Mouse (Mus musculus): ENCODE measurements around the gene Gata5. TPM values are rescaled to one million over a fixed set of nuclear protein-coding genes. Genes with fewer than 3 reads are reported as not detected.

The Gata5 gene
- not detected in 2 replicates for total RNA-seq (2015; ENCODE audit: low replicate concordance)
- not detected in 2 replicates for total RNA-seq (2017; ENCODE audit: low replicate concordance)

DNA sequence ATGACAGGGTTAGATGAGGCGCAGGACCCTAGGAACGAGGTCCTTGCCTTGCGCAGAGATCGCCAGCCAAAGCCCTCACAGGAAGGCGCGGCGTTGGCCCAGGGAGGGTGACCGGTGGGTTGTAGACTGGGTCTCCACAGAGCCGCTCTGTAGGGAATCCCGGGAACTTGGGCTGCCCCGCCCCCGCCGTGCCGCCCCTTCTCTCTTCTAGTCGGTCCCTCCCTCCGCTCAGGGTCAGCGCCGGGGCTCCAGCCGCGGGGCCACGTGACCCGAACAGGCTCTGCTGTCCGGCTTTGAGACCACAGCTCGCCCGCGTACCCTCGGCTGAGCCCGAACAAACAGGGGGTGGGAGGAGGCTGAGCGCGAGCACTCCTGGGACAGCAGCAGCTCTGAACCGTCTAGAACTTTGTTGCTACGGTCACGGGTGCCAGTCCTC is at the start of gene Gata5:
Gene Gata5 (minus strand): TSS at position 149 of the 436 bp plus-strand sequence.
- ATAC-seq (replicated peaks; ENCODE audit: low FRiP score, poor library complexity, severe bottlenecking): no peak

DNA sequence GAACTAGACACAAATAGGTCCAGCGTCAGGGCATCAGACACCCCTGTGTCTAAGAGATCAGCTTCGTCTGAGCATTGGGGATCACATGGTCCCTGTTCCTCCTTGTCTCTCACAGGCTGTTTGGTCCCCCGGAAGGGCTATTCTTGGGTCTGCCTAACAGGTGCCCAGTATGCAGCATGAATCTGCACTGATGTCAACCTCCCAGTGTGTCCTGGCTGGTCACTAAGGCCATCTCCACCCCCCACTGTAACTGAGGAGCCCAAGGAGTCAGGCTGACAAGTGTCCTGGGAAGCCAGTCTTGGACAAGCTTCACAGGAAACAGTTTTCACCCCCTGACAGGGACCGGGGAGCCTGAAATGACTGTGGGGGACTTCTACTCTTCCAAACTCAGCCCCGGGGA is 42.2 kb upstream of the Gata5 start:
- no peak for ATAC-seq (replicated peaks; ENCODE audit: low FRiP score, poor library complexity, severe bottlenecking)

DNA sequence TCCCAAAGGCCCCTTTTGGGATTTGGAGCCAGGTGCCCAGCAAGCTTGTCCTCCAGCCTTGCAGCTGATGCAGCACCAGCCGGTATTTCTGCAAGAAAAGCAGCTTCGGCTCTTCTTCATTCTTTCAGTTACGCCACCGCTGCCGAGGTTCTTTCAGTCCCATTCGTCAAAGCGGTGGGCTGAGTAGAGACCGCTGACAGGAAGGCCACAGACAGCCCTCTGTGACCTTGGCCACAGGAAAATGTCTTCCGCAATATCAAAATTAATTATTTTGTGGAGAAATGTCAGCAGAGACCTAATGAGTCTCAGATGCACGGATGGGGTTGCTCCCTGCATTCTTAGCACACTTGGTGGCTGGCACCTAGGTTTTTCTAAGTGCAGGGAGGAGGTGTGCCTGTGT is 38.8 kb upstream of the Gata5 start:
- ATAC-seq (replicated peaks; ENCODE audit: low FRiP score, poor library complexity, severe bottlenecking): no peak

DNA sequence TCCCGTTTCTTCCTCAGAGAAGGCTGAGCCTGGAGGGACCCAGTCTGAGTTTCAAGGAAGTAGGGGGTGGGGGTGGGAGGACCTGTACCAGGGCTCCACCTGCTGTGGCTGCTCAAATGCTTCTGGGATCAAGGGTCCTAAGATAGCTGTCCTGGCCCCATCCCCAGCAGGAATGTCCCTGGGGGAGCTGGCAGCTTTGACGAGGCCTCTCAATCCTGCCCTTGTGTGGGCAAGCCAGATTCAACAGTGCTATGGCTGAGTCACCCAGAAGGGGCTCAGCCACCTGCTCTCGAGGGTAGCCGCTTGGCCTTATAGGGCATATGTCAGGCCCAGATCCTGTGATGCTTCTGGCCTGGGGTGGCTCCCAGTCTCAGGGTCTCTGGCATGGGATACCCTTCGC is 33.9 kb upstream of the Gata5 start:
- no peak for ATAC-seq (replicated peaks; ENCODE audit: low FRiP score, poor library complexity, severe bottlenecking)

DNA sequence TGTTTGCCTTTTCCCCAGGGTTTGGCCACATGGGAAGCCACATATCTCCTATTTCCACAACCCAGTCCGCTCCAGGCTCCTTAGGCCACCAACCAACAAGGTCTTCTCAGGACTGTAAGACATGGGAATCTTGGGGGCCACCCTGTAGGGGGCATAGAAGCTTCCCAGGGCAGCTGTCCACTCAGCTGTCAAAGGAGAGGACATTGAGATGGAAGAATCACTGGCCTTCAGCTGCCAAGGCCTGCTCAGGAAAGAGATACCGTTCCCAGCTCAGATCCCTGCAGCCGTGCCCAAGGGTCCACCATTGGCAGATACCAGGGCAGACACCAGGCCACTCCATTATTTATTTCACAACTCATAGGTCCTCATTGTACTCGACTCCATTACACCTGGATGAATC is 32.9 kb upstream of the Gata5 start:
- ATAC-seq (replicated peaks; ENCODE audit: low FRiP score, poor library complexity, severe bottlenecking): no peak

GRCm38 (mm10) chr2:180363434-180363720 is 28.9 kb upstream of the Gata5 start:
- ATAC-seq (replicated peaks; ENCODE audit: low FRiP score, poor library complexity, severe bottlenecking): no peak

- ATAC-seq (replicated peaks; ENCODE audit: low FRiP score, poor library complexity, severe bottlenecking): no peak
Measured at GRCm38 (mm10) chr2:180362585-180363433, 28.3 kb upstream of the Gata5 start.

- no peak for ATAC-seq (replicated peaks; ENCODE audit: low FRiP score, poor library complexity, severe bottlenecking)
Measured at GRCm38 (mm10) chr2:180359062-180359461, 24.6 kb upstream of the Gata5 start.

GRCm38 (mm10) chr2:180353338-180353737 is 18.8 kb upstream of the Gata5 start:
- ATAC-seq (replicated peaks; ENCODE audit: low FRiP score, poor library complexity, severe bottlenecking): no peak

- no peak for ATAC-seq (replicated peaks; ENCODE audit: low FRiP score, poor library complexity, severe bottlenecking)
Measured at GRCm38 (mm10) chr2:180350700-180351099, 16.2 kb upstream of the Gata5 start.

GRCm38 (mm10) chr2:180346820-180347497 is 12.5 kb upstream of the Gata5 start:
- peak; percentile 58; the same call in 1 of the 2 replicates for ATAC-seq (replicated peaks; ENCODE audit: low FRiP score, poor library complexity, severe bottlenecking)

DNA sequence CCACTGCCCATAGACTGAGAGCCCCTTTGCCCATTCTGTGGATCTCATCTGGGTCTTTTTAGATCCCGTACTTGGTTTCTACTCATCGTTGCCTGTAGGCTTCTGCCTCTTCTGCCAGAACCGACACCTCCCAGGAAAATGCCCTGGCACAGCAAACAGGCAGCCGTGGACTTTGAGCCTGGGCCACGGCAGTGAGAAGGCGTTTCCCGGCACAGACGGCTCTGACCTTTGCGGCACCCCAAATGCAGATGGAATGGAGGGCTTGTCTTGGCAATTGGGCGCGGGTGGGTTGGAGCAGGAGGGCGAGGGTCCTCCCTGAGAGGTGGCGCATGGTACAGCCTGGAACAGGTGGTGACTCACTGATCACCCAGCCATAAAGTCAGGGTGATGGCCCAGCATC is 8.6 kb upstream of the Gata5 start:
- no peak for ATAC-seq (replicated peaks; ENCODE audit: low FRiP score, poor library complexity, severe bottlenecking)

DNA sequence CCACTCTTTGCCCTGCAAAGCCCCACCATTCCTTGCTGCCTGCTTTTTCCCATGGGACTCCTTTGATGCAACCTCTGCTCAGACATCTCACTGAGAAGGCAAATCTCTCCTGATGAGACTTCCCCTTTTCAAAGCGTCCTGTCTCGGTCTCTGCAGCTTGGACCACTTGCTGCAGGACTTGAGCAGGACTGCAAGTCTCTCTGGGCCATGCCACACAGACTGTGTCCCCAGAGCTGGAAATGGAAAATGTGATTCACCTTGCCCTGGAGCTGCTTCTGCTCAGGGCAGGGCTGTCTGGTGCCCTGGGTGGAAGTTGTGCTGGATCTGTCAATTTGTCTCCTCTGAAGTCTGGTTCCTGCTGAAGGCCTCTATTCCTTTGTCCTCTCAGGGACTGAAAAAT is 7.7 kb upstream of the Gata5 start:
- no peak for ATAC-seq (replicated peaks; ENCODE audit: low FRiP score, poor library complexity, severe bottlenecking)

DNA sequence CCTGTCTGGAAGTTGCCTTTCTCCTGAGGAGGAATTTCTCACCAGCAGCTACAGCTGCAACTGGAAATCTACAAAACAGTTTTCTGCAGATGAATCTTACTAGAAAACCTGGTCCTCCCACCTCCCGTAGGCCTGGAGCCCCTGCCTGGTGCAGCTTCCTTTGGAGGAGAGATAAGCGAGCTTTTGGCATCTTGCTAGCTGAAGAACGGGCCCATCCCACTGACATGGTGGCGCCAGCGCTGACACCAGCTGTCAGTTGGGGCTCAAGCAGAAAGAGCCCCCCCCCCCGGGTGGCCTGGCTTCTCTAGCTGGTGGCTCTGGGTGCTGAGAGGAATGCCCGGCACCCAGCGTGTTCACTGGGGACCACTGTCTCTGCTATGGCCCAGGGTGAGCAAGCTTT is 6.7 kb upstream of the Gata5 start:
- ATAC-seq (replicated peaks; ENCODE audit: low FRiP score, poor library complexity, severe bottlenecking): no peak

GRCm38 (mm10) chr2:180339886-180340285 is 5.4 kb upstream of the Gata5 start:
- no peak for ATAC-seq (replicated peaks; ENCODE audit: low FRiP score, poor library complexity, severe bottlenecking)

DNA sequence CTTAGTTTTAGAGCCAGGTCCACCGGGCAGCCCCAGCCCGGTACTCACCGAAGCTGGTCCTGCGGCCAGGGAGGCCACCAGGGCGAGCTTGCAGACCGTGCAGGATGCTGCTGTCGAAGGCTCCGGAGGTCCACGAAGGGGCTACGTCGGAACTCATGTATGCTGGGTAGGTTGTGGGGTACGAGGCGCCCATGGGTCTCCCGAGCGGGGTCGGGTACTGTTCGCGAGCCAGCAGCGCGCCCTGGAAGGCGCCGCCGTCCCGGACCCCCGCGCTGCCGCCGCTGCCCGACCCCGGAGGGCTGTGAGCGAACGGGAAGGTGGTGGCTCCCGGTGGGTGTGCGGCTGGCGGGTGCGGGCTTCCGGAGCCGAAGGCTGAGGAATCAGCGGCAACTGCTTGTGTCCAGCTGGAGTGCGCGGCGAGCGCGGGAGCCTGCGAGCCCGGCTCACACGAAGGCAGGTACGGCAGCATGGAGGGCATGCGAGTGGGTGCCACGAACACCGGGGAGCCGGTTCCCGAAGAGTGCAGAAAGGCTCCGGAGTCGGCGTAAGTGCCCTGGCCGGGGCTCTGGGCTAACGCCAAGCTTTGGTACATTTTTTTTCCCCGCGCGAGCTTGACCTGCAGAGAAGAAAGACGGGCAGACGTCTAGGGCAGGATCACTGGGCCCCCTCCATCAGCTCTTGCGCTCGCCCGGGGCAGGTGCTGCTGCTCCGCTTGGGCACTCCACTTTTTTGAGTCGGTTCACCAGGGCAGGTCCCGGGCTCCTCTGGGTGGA is 535 bp downstream of the Gata5 start:
- ATAC-seq (replicated peaks; ENCODE audit: low FRiP score, poor library complexity, severe bottlenecking): no peak

GRCm38 (mm10) chr2:180329466-180329865 is 5.0 kb downstream of the Gata5 start:
- ATAC-seq (replicated peaks; ENCODE audit: low FRiP score, poor library complexity, severe bottlenecking): no peak

- no peak for ATAC-seq (replicated peaks; ENCODE audit: low FRiP score, poor library complexity, severe bottlenecking)
Measured at GRCm38 (mm10) chr2:180322674-180323355, 11.7 kb downstream of the Gata5 start.

DNA sequence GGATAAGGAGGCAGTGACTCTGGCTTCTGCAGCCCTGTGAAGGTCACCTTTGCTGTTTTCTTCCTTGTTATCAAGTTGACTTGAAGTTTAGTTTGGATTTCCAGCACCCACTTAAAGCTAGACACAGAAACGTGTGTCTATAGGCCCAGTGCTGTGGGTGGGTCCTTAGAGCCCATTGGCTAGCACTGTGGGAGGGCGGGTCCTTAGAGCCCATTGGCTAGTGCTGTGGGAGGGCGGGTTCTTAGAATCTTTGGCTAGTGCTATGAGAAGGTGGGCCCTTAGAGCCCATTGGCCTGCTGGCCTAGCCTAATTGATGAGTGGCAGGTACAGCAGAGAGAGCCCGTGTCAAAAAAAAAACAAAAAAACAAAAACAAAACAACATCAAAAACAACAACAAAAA is 14.3 kb downstream of the Gata5 start:
- ATAC-seq (replicated peaks; ENCODE audit: low FRiP score, poor library complexity, severe bottlenecking): no peak

GRCm38 (mm10) chr2:180317591-180317990 is 16.9 kb downstream of the Gata5 start:
- ATAC-seq (replicated peaks; ENCODE audit: low FRiP score, poor library complexity, severe bottlenecking): no peak

All from erythroid progenitor cell, adult 5-6 weeks (primary cell).